Mouse (Mus musculus): ENCODE results near the gene Abcc2. TPM values are rescaled to one million over a fixed set of nuclear protein-coding genes. Genes with fewer than 3 reads are reported as not detected.
A peak's percentile ranks its signal among the peaks of the same experiment; 100 is the strongest.

The Abcc2 gene
- polyA plus RNA-seq, 1 experiment from 2014 or later, result not detected

DNA sequence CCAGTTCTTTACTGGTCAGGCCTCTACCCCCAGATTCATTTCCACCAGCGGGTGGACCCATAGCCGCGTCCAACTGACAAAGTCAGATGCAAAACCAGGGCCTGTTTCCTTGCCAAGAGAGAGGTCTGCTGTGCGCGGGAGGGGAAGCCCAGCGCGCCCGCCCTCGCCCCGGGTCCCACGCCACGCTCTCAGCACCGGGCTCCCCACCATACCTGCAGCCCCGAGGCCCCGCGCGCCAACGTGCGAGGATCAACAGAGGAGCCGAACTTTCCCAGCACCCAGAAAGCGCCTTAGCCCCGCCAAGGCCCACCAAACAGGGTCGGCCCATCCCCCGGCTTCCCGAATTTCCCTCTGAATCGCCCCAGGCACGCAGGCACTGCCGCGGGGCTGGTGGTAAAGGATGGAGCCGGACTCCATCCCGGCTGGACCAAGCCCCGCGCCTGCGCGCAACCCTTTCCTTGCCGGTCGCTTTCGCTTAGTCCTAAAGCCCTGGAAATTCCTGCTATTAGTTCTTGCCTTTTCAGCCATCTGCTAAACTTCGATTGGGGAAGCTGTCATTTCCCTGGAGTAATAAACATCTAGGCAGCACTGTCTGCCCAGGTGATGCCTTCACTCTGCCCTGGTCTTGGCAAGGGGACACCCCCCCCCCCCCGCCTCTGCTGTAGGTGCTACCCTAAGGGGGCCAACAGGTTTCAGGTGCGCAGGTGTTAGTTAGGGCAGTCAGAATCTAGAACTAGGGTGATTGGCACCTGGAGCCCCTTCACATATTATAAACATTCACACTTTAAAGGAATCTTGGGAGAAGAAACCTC is 97.6 kb downstream of the Abcc2 start:
- no peaks in the 10 kb centered on the region for H3K27me3 ChIP-seq (ENCODE audit: control insufficient read depth, insufficient read depth, low read length)
- peak overlapping the region; percentile 85 for H3K27ac ChIP-seq (replicated peaks; ENCODE audit: low read depth, low read length)
- peak overlapping the region; percentile 61 for H3K9ac ChIP-seq (replicated peaks; ENCODE audit: low read length)
- H3K4me1 ChIP-seq (ENCODE audit: control insufficient read depth, insufficient read depth, low read length), result peaks cover 34% of the 10 kb centered on the region; the same call in 1 of the 2 replicates
- DNase-seq (peak; percentile 92), ATAC-seq (ENCODE audit: low FRiP score, low TSS enrichment) (peak; percentile 82)
- H3K9me3 ChIP-seq (ENCODE audit: control insufficient read depth, low read length), result no peaks in the 10 kb centered on the region
- H3K4me3 ChIP-seq (replicated peaks; ENCODE audit: low read depth, low read length), result peak overlapping the region; percentile 61
- WGBS, result 2% methylated on average over 41 of the region's 41 CpGs
- H3K36me3 ChIP-seq (ENCODE audit: control insufficient read depth, insufficient read depth, low read length), result no peaks in the 10 kb centered on the region
- peak overlapping the region; percentile 77 for H3K4me2 ChIP-seq (ENCODE audit: low read length)

DNA sequence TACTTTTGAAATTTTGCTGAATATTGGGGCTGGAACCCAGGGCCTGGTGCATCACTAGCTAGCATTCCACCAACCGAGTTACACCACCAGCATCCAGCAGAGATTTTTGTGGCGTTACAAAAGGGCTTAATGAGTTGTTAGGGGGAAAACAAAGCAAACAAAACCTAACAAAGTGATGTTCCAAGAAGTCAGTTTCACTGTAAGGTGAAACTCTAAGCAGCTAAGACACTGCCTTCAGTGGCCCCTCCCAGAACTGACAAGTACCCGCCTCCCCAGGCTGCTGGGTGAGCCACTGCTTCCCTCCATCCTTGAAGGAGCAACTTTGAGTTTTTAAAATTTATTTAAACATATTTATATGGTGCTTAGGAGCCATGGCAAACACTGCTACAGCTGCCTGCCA is 98.4 kb downstream of the Abcc2 start:
- Histone ChIP-seq H3K4me1 (ENCODE audit: control insufficient read depth, insufficient read depth, low read length) (peaks cover 34% of the 10 kb centered on the region; the same call in 1 of the 2 replicates), H3K4me3 (replicated peaks; ENCODE audit: low read depth, low read length) (no peak overlapping the region), H3K9ac (replicated peaks; ENCODE audit: low read length) (no peak overlapping the region), H3K36me3 (ENCODE audit: control insufficient read depth, insufficient read depth, low read length) (no peaks in the 10 kb centered on the region), H3K27ac (replicated peaks; ENCODE audit: low read depth, low read length) (no peak overlapping the region), H3K27me3 (ENCODE audit: control insufficient read depth, insufficient read depth, low read length) (no peaks in the 10 kb centered on the region), H3K4me2 (ENCODE audit: low read length) (no peak overlapping the region), H3K9me3 (ENCODE audit: control insufficient read depth, low read length) (no peaks in the 10 kb centered on the region)
- ATAC-seq (ENCODE audit: low FRiP score, low TSS enrichment) (no peak), DNase-seq (no peak)
- WGBS, result 19% methylated on average over 3 of the region's 3 CpGs

DNA sequence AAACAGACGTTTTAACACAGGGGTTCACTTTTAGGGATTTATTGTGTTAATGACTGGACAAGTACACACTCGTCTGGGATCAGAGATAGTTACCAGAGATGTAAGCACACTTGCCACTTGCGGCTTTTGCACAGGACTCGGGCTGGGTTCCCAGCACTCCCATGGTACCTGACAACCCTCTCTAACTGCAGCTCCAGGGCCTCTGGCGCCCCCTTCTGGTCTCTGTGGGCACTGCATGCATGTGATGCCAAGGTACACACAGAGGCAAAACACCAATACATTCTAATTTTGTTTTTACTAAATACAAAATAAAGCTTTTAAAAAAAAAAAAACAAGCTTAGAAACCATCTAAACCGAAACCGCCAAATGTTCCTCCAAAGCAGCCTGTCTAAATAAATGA is 99.6 kb downstream of the Abcc2 start:
- 84% methylated on average over 7 of the region's 7 CpGs for WGBS
- no peak for DNase-seq

DNA sequence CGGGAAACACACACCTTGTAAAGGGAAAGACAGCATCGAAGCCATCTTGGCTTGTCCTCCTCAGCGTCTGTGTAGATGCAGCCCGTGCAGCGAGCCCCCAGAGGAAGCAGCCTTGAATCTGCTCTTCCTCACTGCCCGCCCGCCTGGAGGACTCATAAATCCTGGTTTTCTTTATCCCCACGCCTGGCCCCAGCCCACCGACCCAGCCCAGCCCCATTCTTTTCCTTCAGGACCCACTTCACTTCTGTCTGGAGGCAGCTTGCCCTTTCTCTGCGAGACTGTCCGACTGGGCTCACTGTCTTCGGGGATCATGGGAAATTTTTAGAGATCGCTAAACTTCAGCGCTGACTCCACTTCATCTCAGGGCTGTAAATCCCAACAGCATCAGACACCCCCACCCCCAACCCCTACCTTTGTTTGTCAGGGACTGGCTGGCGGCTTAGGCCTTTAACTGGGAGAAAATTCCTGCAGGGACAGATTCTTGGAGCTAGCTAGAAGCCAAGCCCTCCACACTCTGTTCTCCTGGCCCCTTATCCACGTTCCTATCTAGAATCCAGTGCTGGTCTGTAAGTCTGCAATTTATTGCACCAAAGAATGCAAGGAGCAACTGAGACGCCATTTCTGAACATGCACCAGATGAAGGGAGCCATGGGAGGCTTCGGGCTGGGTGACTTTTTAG is 101.0 kb downstream of the Abcc2 start:
- Histone ChIP-seq H3K9ac (replicated peaks; ENCODE audit: low read length) (peak overlapping the region; percentile 27; the same call in 1 of the 2 replicates), H3K36me3 (ENCODE audit: control insufficient read depth, insufficient read depth, low read length) (no peaks in the 10 kb centered on the region), H3K27me3 (ENCODE audit: control insufficient read depth, insufficient read depth, low read length) (no peaks in the 10 kb centered on the region), H3K9me3 (ENCODE audit: control insufficient read depth, low read length) (no peaks in the 10 kb centered on the region), H3K4me3 (replicated peaks; ENCODE audit: low read depth, low read length) (no peak overlapping the region; the same call in 1 of the 2 replicates), H3K27ac (replicated peaks; ENCODE audit: low read depth, low read length) (peak overlapping the region; percentile 20; the same call in 1 of the 2 replicates), H3K4me2 (ENCODE audit: low read length) (peak overlapping the region; percentile 43), H3K4me1 (ENCODE audit: control insufficient read depth, insufficient read depth, low read length) (peaks cover 22% of the 10 kb centered on the region; the same call in 1 of the 2 replicates)
- DNase-seq (peak; percentile 58), ATAC-seq (ENCODE audit: low FRiP score, low TSS enrichment) (no peak)
- 15% methylated on average over 18 of the region's 18 CpGs for WGBS

More for the DNA sequence above, 99.6 kb downstream of the Abcc2 start:
- ATAC-seq (ENCODE audit: low FRiP score, low TSS enrichment), result no peak
- H3K9ac ChIP-seq (replicated peaks; ENCODE audit: low read length), result no peak overlapping the region
- H3K4me1 ChIP-seq (ENCODE audit: control insufficient read depth, insufficient read depth, low read length), result peaks cover 26% of the 10 kb centered on the region; the same call in 1 of the 2 replicates
- H3K4me2 ChIP-seq (ENCODE audit: low read length), result no peak overlapping the region
- H3K4me3 ChIP-seq (replicated peaks; ENCODE audit: low read depth, low read length), result no peak overlapping the region
- no peaks in the 10 kb centered on the region for H3K9me3 ChIP-seq (ENCODE audit: control insufficient read depth, low read length)
- no peak overlapping the region for H3K27ac ChIP-seq (replicated peaks; ENCODE audit: low read depth, low read length)
- no peaks in the 10 kb centered on the region for H3K27me3 ChIP-seq (ENCODE audit: control insufficient read depth, insufficient read depth, low read length)
- H3K36me3 ChIP-seq (ENCODE audit: control insufficient read depth, insufficient read depth, low read length), result no peaks in the 10 kb centered on the region

DNA sequence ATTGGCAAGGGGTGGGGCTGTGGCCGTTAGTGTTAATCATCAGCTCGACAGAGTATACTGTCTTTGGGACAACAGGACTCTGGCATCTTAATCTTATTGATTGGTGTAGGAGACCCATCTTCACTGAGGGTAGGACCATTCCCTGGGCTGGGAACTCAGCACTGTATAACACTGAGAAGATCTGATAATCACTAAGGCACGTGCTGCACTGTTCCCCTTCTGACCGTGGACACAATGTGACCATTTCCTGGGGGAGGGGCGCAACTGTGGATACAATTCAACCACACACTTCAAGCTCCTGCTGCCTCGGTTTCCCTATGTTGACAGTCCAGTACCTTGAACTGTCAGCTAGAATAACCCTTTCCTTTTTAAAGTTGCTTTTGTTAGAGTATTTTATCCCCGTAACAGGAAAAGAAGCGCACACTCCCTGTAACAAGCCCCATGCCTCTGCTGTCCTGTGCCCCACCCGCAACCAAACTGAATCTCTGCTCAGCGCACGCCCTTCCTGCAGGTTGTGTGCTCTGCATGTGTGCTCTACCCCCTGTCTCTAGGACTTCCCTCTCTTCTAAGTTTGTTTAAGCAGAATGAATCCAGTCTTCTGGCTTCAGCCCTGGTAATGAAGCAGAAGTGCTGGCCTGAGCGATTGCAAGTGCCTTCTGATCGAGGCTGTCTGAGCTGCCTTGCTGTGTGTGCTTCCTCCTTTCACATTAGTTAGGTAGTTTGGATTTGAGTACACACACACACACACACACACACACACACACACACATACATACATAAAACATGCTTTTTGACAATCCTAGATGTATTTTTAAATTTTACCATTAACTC is 102.9 kb downstream of the Abcc2 start:
- Histone ChIP-seq H3K36me3 (ENCODE audit: control insufficient read depth, insufficient read depth, low read length) (no peaks in the 10 kb centered on the region), H3K4me3 (replicated peaks; ENCODE audit: low read depth, low read length) (no peak overlapping the region), H3K27me3 (ENCODE audit: control insufficient read depth, insufficient read depth, low read length) (no peaks in the 10 kb centered on the region), H3K27ac (replicated peaks; ENCODE audit: low read depth, low read length) (no peak overlapping the region), H3K9ac (replicated peaks; ENCODE audit: low read length) (no peak overlapping the region), H3K4me2 (ENCODE audit: low read length) (no peak overlapping the region), H3K4me1 (ENCODE audit: control insufficient read depth, insufficient read depth, low read length) (0 out of 2 replicates have a peak, but pooled peaks cover 6% of the 10 kb centered on the region), H3K9me3 (ENCODE audit: control insufficient read depth, low read length) (no peaks in the 10 kb centered on the region)
- ATAC-seq (ENCODE audit: low FRiP score, low TSS enrichment) (no peak), DNase-seq (no peak)
- whole genome bisulfite sequencing, result 76% methylated on average over 13 of the region's 13 CpGs

DNA sequence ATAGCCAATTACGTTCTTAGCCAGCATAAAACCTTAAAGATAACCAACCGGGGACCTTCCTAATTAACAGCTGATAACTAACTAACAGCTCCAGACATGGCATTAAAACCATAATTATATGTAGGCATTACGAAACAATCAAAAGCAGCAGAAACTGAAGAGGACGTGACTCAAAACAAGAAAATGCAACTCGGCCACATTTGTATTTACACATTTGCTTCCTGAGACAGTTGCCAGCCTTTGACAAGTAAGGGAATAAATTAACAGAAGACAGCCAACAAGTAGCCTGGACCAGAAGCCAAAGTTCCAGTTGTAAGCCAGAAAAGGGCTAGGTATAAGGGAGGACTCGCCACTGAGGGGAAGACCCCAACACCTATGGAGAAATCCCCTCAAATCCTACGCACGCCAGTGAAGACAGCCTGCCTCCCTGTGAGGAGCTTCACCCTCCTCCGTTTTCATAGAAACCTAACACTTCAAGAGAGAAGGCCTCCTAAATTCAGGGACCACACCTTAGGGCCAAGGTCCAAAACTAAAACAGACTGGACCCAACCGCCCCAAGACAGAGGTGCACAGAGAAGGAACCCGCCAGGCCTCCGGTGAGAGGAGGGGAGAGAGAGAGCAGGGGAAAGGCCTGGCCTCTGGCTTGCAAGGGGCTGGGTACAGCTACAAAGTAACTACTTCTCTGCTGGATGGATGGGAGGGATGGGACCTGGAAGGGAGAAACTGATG is 104.5 kb downstream of the Abcc2 start:
- Histone ChIP-seq H3K27me3 (ENCODE audit: control insufficient read depth, insufficient read depth, low read length) (no peaks in the 10 kb centered on the region), H3K4me2 (ENCODE audit: low read length) (no peak overlapping the region), H3K36me3 (ENCODE audit: control insufficient read depth, insufficient read depth, low read length) (no peaks in the 10 kb centered on the region), H3K27ac (replicated peaks; ENCODE audit: low read depth, low read length) (no peak overlapping the region), H3K9ac (replicated peaks; ENCODE audit: low read length) (no peak overlapping the region), H3K9me3 (ENCODE audit: control insufficient read depth, low read length) (no peaks in the 10 kb centered on the region), H3K4me1 (ENCODE audit: control insufficient read depth, insufficient read depth, low read length) (0 out of 2 replicates have a peak, but pooled peaks cover 5% of the 10 kb centered on the region), H3K4me3 (replicated peaks; ENCODE audit: low read depth, low read length) (no peak overlapping the region)
- DNase-seq (no peak), ATAC-seq (ENCODE audit: low FRiP score, low TSS enrichment) (no peak)
- WGBS, result 88% methylated on average over 12 of the region's 12 CpGs

DNA sequence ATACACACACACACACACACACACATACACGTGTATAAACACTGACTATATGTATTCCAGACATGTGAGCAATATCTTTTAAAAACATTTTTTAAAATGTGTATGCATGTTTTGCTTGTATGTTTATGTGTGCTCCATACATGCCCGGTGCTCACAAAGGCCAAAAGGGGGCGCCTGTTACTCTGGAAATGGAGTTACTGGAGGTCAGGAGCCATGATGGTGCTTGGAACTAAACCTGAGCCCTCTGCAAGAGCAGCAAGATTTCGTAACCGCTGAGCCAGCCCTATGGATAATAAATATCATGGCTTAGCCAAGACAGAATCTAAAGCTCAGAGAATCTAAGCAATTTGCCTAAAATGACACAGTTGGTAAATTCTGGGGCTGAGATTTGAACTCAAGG is 105.2 kb downstream of the Abcc2 start:
- Histone ChIP-seq H3K4me2 (ENCODE audit: low read length) (no peak overlapping the region), H3K4me1 (ENCODE audit: control insufficient read depth, insufficient read depth, low read length) (0 out of 2 replicates have a peak, but pooled peaks cover 5% of the 10 kb centered on the region), H3K4me3 (replicated peaks; ENCODE audit: low read depth, low read length) (no peak overlapping the region), H3K9me3 (ENCODE audit: control insufficient read depth, low read length) (no peaks in the 10 kb centered on the region), H3K27me3 (ENCODE audit: control insufficient read depth, insufficient read depth, low read length) (no peaks in the 10 kb centered on the region), H3K9ac (replicated peaks; ENCODE audit: low read length) (no peak overlapping the region), H3K27ac (replicated peaks; ENCODE audit: low read depth, low read length) (no peak overlapping the region), H3K36me3 (ENCODE audit: control insufficient read depth, insufficient read depth, low read length) (no peaks in the 10 kb centered on the region)
- ATAC-seq (ENCODE audit: low FRiP score, low TSS enrichment) (no peak), DNase-seq (no peak)
- WGBS, result 90% methylated on average over 5 of the region's 5 CpGs

DNA sequence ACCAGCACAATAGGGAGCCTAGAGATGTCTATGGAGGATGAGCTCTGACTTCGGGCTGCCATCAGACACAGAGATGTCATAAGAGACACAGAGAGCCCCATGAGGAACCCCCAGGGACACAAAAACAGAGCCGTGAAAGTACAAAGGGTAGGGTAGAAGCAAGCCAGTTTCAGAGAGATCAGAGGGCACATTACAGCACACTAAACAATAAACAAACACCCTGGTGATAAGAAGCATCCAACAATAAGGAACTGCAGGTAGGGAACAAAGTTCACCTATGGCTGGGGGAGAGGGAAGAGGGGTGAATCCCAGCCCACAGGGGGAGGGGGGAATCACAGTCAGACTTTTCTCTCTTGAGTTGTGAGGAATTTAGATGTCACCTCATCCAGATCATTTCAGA is 105.7 kb downstream of the Abcc2 start:
- Histone ChIP-seq H3K4me3 (replicated peaks; ENCODE audit: low read depth, low read length) (no peak overlapping the region), H3K9ac (replicated peaks; ENCODE audit: low read length) (no peak overlapping the region), H3K36me3 (ENCODE audit: control insufficient read depth, insufficient read depth, low read length) (no peaks in the 10 kb centered on the region), H3K4me2 (ENCODE audit: low read length) (no peak overlapping the region), H3K9me3 (ENCODE audit: control insufficient read depth, low read length) (no peaks in the 10 kb centered on the region), H3K27ac (replicated peaks; ENCODE audit: low read depth, low read length) (no peak overlapping the region), H3K27me3 (ENCODE audit: control insufficient read depth, insufficient read depth, low read length) (no peaks in the 10 kb centered on the region), H3K4me1 (ENCODE audit: control insufficient read depth, insufficient read depth, low read length) (0 out of 2 replicates have a peak, but pooled peaks cover 3% of the 10 kb centered on the region)
- ATAC-seq (ENCODE audit: low FRiP score, low TSS enrichment), result no peak
- 65% methylated on average over 2 of the region's 2 CpGs for whole genome bisulfite sequencing
- no peak for DNase-seq
